In genomic region chr13:32974889-32975460, GRCm38 (mm10) we compare ENCODE assay signal across 28 mouse cellular contexts. TPM values are rescaled to one million over a fixed set of nuclear protein-coding genes. Genes with fewer than 3 reads are reported as not detected.
DNase-seq lines count a peak whose midpoint lies in the region; ATAC-seq and TF ChIP-seq lines count a peak whose summit lies in the region.
"Had no signal": no experiment of that assay in that cellular context is flagged by ENCODE, and none has a peak within 500 bp of the region (broad histone marks: within the 10 kb centered on the region; RNA-seq: fewer than 3 reads in every experiment).

No protein-coding gene starts in this region.

- no peak for TF ChIP-seq CTCF in brain, embryonic 14.5 days (IDR thresholded peaks at IDR 0.05; ENCODE audit: borderline replicate concordance, extremely low read depth, insufficient read depth, insufficient read length)

- ATAC-seq in megakaryocyte progenitor cell, adult 5-6 weeks (replicated peaks; ENCODE audit: poor library complexity) = no peak
- ATAC-seq: forebrain, embryonic 16.5 days; intestine, embryonic 15.5 days; Patski had no signal

- H3K4me3 ChIP-seq in heart, embryonic 10.5 days = no peak overlapping the region
- H3K4me3 ChIP-seq in ES-E14 (ENCODE audit: insufficient read depth in 1 of 2, low read depth in 1 of 2, low read length in 2 of 2, poor library complexity in 1 of 2, severe bottlenecking in 1 of 2) = no peak overlapping the region
- H3K4me3 ChIP-seq: forebrain, embryonic 10.5 days; hindbrain, embryonic 15.5 days; intestine, embryonic 15.5 days; midbrain, embryonic 12.5 days; neural tube, embryonic 15.5 days; stomach, embryonic 15.5 days had no signal

- H3K9ac ChIP-seq in ES-E14 (ENCODE audit: insufficient read depth, low read depth, low read length, poor library complexity, severe bottlenecking) = no peak overlapping the region
- H3K9ac ChIP-seq: hindbrain, embryonic 15.5 days; intestine, embryonic 15.5 days; midbrain, embryonic 12.5 days; neural tube, embryonic 15.5 days; stomach, embryonic 15.5 days had no signal

- H3K27ac ChIP-seq in heart, embryonic 10.5 days = peak overlapping the region; percentile 42; the same call in 1 of the 2 replicates
- H3K27ac ChIP-seq in ES-E14 (ENCODE audit: insufficient read depth, low read depth, low read length, poor library complexity, severe bottlenecking) = no peak overlapping the region
- H3K27ac ChIP-seq: forebrain, embryonic 10.5 days; hindbrain, embryonic 15.5 days; intestine, embryonic 15.5 days; midbrain, embryonic 12.5 days; neural tube, embryonic 15.5 days; stomach, embryonic 15.5 days had no signal

- in situ Hi-C loops in ES-E14 (cut with MboI; ENCODE audit: low sequenced_read_pairs in 2 of 2, unreplicated experiment in 2 of 2) = no loop called here

- H3K9me3 ChIP-seq in heart, embryonic 10.5 days = no peaks in the 10 kb centered on the region
- H3K9me3 ChIP-seq in ES-E14 (ENCODE audit: control insufficient read depth, insufficient read depth, low read depth, low read length) = no peaks in the 10 kb centered on the region
- H3K9me3 ChIP-seq: forebrain, embryonic 10.5 days; G1E; hindbrain, embryonic 15.5 days; intestine, embryonic 15.5 days; midbrain, embryonic 12.5 days; neural tube, embryonic 15.5 days; stomach, embryonic 15.5 days had no signal

- WGBS in heart, embryonic 10.5 days = 20% methylated on average over 3 of the region's 3 CpGs

- TF ChIP-seq POLR2A in brain, embryonic 14.5 days (IDR thresholded peaks at IDR 0.05; ENCODE audit: borderline replicate concordance, extremely low read depth, insufficient read depth, insufficient read length, poor library complexity, severe bottlenecking) = no peak

- DNase-seq in heart, embryonic 10.5 days (ENCODE audit: low spot score) = no peak
- no peak for DNase-seq in heart, adult 18-20 months
- peak; percentile 17 for DNase-seq in ES-E14 (ENCODE audit: low read depth, low spot score)
- peak; percentile 0 for DNase-seq in brain, embryonic 14.5 days (ENCODE audit: low read depth)
- peak; percentile 41 for DNase-seq in lung, postnatal 10 days
- DNase-seq in gastrocnemius, adult 18-20 months (ENCODE audit: low spot score) = no peak
- DNase-seq in adrenal gland, adult 8-10 months = no peak
- DNase-seq: cerebellum, adult 9-10 months; gastrocnemius, postnatal 14 days; kidney, adult 9 months; kidney, postnatal 25 days; layer of hippocampus, adult 9-11 months; right cerebral cortex, adult 18-20 months; thymus, postnatal 25 days had no signal

- H3K4me1 ChIP-seq in heart, embryonic 10.5 days = peaks cover 4% of the 10 kb centered on the region
- no peaks in the 10 kb centered on the region for H3K4me1 ChIP-seq in ES-E14 (ENCODE audit: control insufficient read depth in 2 of 2, insufficient read depth in 2 of 2, low read length in 2 of 2, poor library complexity in 1 of 2)
- H3K4me1 ChIP-seq: forebrain, embryonic 10.5 days; hindbrain, embryonic 15.5 days; intestine, embryonic 15.5 days; midbrain, embryonic 12.5 days; neural tube, embryonic 15.5 days; stomach, embryonic 15.5 days had no signal

- H3K27me3 ChIP-seq in heart, embryonic 10.5 days (ENCODE audit: insufficient read depth, poor library complexity, severe bottlenecking) = no peaks in the 10 kb centered on the region
- H3K27me3 ChIP-seq: hindbrain, embryonic 15.5 days; intestine, embryonic 15.5 days; midbrain, embryonic 12.5 days; neural tube, embryonic 15.5 days; Patski; stomach, embryonic 15.5 days had no signal

- H3K36me3 ChIP-seq in heart, embryonic 10.5 days = 0 out of 2 replicates have a peak, but pooled peaks cover 3% of the 10 kb centered on the region
- no peaks in the 10 kb centered on the region for H3K36me3 ChIP-seq in ES-E14 (ENCODE audit: control insufficient read depth, insufficient read depth, low read length, poor library complexity, severe bottlenecking)
- H3K36me3 ChIP-seq: forebrain, embryonic 10.5 days; G1E; hindbrain, embryonic 15.5 days; intestine, embryonic 15.5 days; midbrain, embryonic 12.5 days; neural tube, embryonic 15.5 days; stomach, embryonic 15.5 days had no signal

TF ChIP-seq in ES-E14, 5 proteins besides CTCF, POLR2A, EP300 and RAD21:
- TF ChIP-seq ZNF384 (IDR thresholded peaks at IDR 0.05; ENCODE audit: low read depth, low read length) (no peak), HCFC1 (IDR thresholded peaks at IDR 0.05; ENCODE audit: borderline replicate concordance, insufficient read depth, low read length) (no peak)

RNA-seq across cellular contexts. Expression of gene Serpinb6b, which starts 10.0 kb away (rescaled TPM):
- 11.1 and 16.2 TPM in 2 replicates for polyA plus RNA-seq in heart, embryonic 10.5 days (2016; fragmentation: Nextera tagmentation; extraction: Ambion mirVana)
- 10 to 100 TPM; 31.5 to 39.0 TPM for total RNA-seq in heart, adult 18-20 months (2021)
- total RNA-seq in ES-E14 (2012; rRNA removed) = 0.69 and 2.5 TPM in 2 replicates
- polyA plus RNA-seq in brain, embryonic 14.5 days (2012; rRNA removed) = 0.95 and 1.4 TPM in 2 replicates
- total RNA-seq in gastrocnemius, adult 18-20 months (2021) = 1 to 10 TPM; 2.2 to 2.9 TPM
- 2.7 and 5.7 TPM in 2 replicates for total RNA-seq in megakaryocyte progenitor cell, adult 5-6 weeks (2015)
- 2.2 and 8.1 TPM in 2 replicates for total RNA-seq in megakaryocyte progenitor cell, adult 5-6 weeks (2017)
- 10 to 100 TPM; 22.3 to 44.8 (median 27.7) TPM for total RNA-seq in adrenal gland, adult 8-10 months (2022)
- polyA plus RNA-seq: G1E had no signal

RNA-seq across cellular contexts. Expression of gene Serpinb9, which starts 28.1 kb away (rescaled TPM):
- polyA plus RNA-seq in heart, embryonic 10.5 days (2016; fragmentation: Nextera tagmentation; extraction: Ambion mirVana) = 4.2 and 4.4 TPM in 2 replicates
- total RNA-seq in heart, adult 18-20 months (2021) = 10 to 100 TPM in 1 of 2 experiments, 1 to 10 TPM in 1; 9.4 to 11.3 TPM
- total RNA-seq in ES-E14 (2012; rRNA removed) = 1.2 and 3.4 TPM in 2 replicates
- 0.62 and 0.89 TPM in 2 replicates for polyA plus RNA-seq in brain, embryonic 14.5 days (2012; rRNA removed)
- 1 to 10 TPM; 1.8 to 2.8 TPM for total RNA-seq in gastrocnemius, adult 18-20 months (2021)
- 3.9 and 4.0 TPM in 2 replicates for total RNA-seq in megakaryocyte progenitor cell, adult 5-6 weeks (2015)
- total RNA-seq in megakaryocyte progenitor cell, adult 5-6 weeks (2017) = 2.0 and 3.0 TPM in 2 replicates
- total RNA-seq in adrenal gland, adult 8-10 months (2022) = 10 to 100 TPM; 16.8 to 24.1 (median 22.0) TPM

RNA-seq across cellular contexts. Expression of gene Serpinb9b, which starts 52.2 kb away (rescaled TPM):
- 0.92 and 1.0 TPM in 2 replicates for polyA plus RNA-seq in heart, embryonic 10.5 days (2016; fragmentation: Nextera tagmentation; extraction: Ambion mirVana)
- under 1 TPM; 0.13 to 0.27 TPM for total RNA-seq in heart, adult 18-20 months (2021)
- 3.5 and 12.3 TPM in 2 replicates for total RNA-seq in ES-E14 (2012; rRNA removed)
- polyA plus RNA-seq in brain, embryonic 14.5 days (2012; rRNA removed) = 0.14 and 0.15 TPM in 2 replicates
- total RNA-seq in gastrocnemius, adult 18-20 months (2021) = not detected
- not detected in 2 replicates for total RNA-seq in megakaryocyte progenitor cell, adult 5-6 weeks (2015)
- not detected in 2 replicates for total RNA-seq in megakaryocyte progenitor cell, adult 5-6 weeks (2017)
- total RNA-seq in adrenal gland, adult 8-10 months (2022) = under 1 TPM in 3 of 4 experiments, not detected in 1; 0.15 to 0.41 (median 0.28) TPM
- total RNA-seq: common myeloid progenitor, adult 5-6 weeks; gastrocnemius, postnatal 14 days; hematopoietic stem cell, adult 5-6 weeks; left cerebral cortex, adult 18-20 months; left cerebral cortex, postnatal 25 days had no signal
- polyA plus RNA-seq: forebrain, embryonic 10.5 days; G1E; stomach, embryonic 15.5 days had no signal

Comparison
In these comparisons a context has a peak if more than half of its experiments do, and no peak if none do; other contexts are left out.
1. DNase-seq: peak in ES-E14 (single experiment), brain, embryonic 14.5 days (single experiment) and lung, postnatal 10 days (single experiment); none in heart, embryonic 10.5 days (single experiment), heart, adult 18-20 months (0 of 2), gastrocnemius, adult 18-20 months (single experiment) and adrenal gland, adult 8-10 months (single experiment).